Mouse (Mus musculus) sigmoid colon, adult 10 weeks (tissue): ENCODE results near the gene Gm10310. TPM values are rescaled to one million over a fixed set of nuclear protein-coding genes. Genes with fewer than 3 reads are reported as not detected.

Experiments
- polyA plus RNA-seq: library from polyadenylated mRNA; stranded (reverse); fragments of 350-450 nt; fragmentation: Illumina TruSeq; extraction: RNeasy Lipid Tissue Mini Kit (QIAGEN cat#74804); gene quantifications from one replicate; pipeline ENCODE4 v1.2.3, GENCODE M21; 2014; ENCODE audit warnings: low read depth, low replicate concordance

Gm10310 gene
- not detected for polyA plus RNA-seq

DNA sequence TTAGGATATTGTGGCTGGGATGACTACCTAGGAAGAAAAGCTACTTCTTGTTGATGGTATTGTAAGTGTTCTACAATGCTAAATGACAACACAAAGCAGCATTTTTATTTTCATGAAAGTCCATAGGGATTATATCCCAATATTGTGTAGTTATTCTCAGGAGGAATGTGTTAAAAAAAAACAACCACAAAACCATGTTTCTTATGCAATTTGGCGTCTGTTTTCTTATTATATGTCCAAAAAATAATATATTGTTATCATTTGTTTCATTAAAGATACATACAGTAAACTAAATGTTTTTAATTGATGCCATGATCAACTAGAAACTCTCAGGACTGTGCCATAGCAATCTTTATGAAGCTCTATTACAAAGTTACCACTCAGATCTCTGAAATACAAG lies at the start of gene Gm10310:
Gene Gm10310 (minus strand): TSS at position 101 of the 400 bp plus-strand sequence.

DNA sequence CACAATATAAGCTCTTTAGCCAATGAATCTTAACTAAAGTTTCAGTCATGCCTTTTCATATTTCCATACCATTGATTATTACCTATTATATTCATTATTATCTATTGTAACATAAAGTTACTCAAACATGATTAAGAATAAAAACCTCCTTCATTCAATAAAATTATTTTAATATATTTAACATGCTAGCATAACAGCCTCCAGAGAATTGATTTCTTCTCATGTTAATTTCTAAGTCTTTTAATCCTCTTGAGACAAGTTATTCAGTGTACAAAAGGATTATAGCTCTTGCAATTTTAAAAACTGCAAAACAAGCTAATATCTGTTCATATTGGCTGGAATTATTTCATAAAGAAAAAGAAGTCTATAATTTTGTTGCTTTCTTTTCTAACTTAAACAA lies 45.2 kb upstream of the Gm10310 start, which contains the start of gene Olfr821:
Gene Olfr821 (plus strand): TSS at position 301 of the 400 bp plus-strand sequence.

DNA sequence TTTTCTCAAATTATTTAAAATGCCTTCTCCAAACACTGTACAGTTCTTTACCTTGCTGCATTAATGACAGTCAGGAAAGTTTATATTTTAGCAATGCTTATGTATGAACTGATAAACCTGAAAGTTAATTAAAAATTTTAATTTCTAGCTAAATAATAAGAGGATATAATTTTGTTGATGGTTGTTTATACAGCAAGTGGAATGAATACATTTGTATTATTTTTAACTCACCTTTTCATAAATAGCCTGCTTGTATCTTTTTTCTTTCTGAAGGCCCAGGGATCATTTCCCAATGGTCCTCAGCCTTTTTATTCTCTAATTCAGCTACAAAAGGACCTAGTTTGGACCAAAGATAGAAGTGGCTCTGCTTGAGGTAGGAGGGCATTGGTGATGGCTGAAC lies 27.5 kb upstream of the Gm10310 start, which contains the start of gene Olfr820:
Gene Olfr820 (plus strand): TSS at position 301 of the 400 bp plus-strand sequence.

DNA sequence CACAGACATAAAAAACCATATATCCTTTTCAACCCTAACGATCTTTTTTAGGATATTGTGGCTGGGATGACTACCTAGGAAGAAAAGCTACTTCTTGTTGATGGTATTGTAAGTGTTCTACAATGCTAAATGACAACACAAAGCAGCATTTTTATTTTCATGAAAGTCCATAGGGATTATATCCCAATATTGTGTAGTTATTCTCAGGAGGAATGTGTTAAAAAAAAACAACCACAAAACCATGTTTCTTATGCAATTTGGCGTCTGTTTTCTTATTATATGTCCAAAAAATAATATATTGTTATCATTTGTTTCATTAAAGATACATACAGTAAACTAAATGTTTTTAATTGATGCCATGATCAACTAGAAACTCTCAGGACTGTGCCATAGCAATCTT lies 8.8 kb downstream of the Gm10310 start, which contains the start of gene Olfr247:
Gene Olfr247 (minus strand): TSS at position 101 of the 400 bp plus-strand sequence.

DNA sequence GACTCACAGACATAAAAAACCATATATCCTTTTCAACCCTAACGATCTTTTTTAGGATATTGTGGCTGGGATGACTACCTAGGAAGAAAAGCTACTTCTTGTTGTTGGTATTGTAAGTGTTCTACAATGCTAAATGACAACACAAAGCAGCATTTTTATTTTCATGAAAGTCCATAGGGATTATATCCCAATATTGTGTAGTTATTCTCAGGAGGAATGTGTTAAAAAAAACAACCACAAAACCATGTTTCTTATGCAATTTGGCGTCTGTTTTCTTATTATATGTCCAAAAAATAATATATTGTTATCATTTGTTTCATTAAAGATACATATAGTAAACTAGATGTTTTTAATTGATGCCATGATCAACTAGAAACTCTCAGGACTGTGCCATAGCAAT lies 17.7 kb downstream of the Gm10310 start, which contains the start of gene Olfr819:
Gene Olfr819 (minus strand): TSS at position 101 of the 400 bp plus-strand sequence.

DNA sequence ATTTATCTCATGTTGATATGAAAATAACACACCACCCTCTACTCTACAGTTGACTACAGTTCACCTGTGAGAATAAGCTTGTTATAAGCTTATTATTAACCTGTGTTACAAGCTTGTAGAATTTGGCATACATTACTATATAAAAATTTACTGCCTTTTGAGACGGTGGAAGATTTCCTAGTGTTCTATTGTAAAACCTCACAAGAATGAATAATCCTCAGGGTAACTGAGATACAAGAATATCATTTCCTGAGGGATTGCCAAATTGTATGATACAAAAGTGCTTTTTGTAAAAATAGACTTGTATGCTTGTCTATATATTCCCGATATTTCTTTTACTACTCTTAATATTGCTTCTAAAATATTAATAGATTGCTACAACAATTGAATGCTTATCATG lies 35.9 kb downstream of the Gm10310 start, which contains the start of gene Olfr818:
Gene Olfr818 (minus strand): TSS at position 101 of the 400 bp plus-strand sequence.

Other genes starting within 250 kb of the Gm10310 start
- gene Olfr806, start 243.1 kb downstream of the Gm10310 start, polyA plus RNA-seq: not detected
- not detected for gene Olfr807, start 227.3 kb downstream of the Gm10310 start, polyA plus RNA-seq
- not detected for gene Olfr808, start 219.6 kb downstream of the Gm10310 start, polyA plus RNA-seq
- not detected for gene Olfr809, start 210.4 kb downstream of the Gm10310 start, polyA plus RNA-seq
- gene Olfr810, start 190.1 kb downstream of the Gm10310 start, polyA plus RNA-seq: not detected
- gene Olfr811, start 180.7 kb downstream of the Gm10310 start, polyA plus RNA-seq: not detected
- not detected for gene Olfr812, start 139.0 kb downstream of the Gm10310 start, polyA plus RNA-seq
- gene Olfr813, start 129.7 kb downstream of the Gm10310 start, polyA plus RNA-seq: not detected
- not detected for gene Olfr814, start 105.2 kb downstream of the Gm10310 start, polyA plus RNA-seq
- not detected for gene Olfr815, start 79.2 kb downstream of the Gm10310 start, polyA plus RNA-seq
- not detected for gene Olfr816, start 69.5 kb downstream of the Gm10310 start, polyA plus RNA-seq
- gene Olfr818, start 36.0 kb downstream of the Gm10310 start, polyA plus RNA-seq: not detected
- not detected for gene Olfr819, start 17.8 kb downstream of the Gm10310 start, polyA plus RNA-seq
- not detected for gene Olfr247, start 8.9 kb downstream of the Gm10310 start, polyA plus RNA-seq
- not detected for gene Olfr820, start 27.6 kb upstream of the Gm10310 start, polyA plus RNA-seq
- not detected for gene Olfr821, start 45.3 kb upstream of the Gm10310 start, polyA plus RNA-seq
- gene Olfr822, start 86.1 kb upstream of the Gm10310 start, polyA plus RNA-seq: not detected
- not detected for gene Olfr823, start 130.3 kb upstream of the Gm10310 start, polyA plus RNA-seq
- not detected for gene Olfr824, start 144.9 kb upstream of the Gm10310 start, polyA plus RNA-seq
- not detected for gene Olfr825, start 181.7 kb upstream of the Gm10310 start, polyA plus RNA-seq
- not detected for gene Olfr826, start 199.1 kb upstream of the Gm10310 start, polyA plus RNA-seq
- gene Olfr827, start 229.3 kb upstream of the Gm10310 start, polyA plus RNA-seq: not detected